Mouse (Mus musculus): ENCODE data around the gene Grik2.

- TF ChIP-seq CTCF (conservative IDR thresholded peaks at IDR 0.05; ENCODE audit: insufficient read depth, insufficient read length, low read depth, low read length) (no peak), POLR2A (IDR thresholded peaks at IDR 0.05; ENCODE audit: low read depth, low read length) (no peak)
Observed at GRCm38 (mm10) chr10:49767556-49767955, 21.0 kb downstream of the Grik2 start.

All from kidney, adult 2 months (tissue).